Mouse (Mus musculus): ENCODE results near the gene Srarp. TPM values are rescaled to one million over a fixed set of nuclear protein-coding genes. Genes with fewer than 3 reads are reported as not detected.
A peak's percentile ranks its signal among the peaks of the same experiment; 100 is the strongest.

The Srarp gene
- 1 to 10 TPM in 1 of 2 experiments, under 1 TPM in 1; 0.67 to 1.6 TPM for total RNA-seq (2021)

DNA sequence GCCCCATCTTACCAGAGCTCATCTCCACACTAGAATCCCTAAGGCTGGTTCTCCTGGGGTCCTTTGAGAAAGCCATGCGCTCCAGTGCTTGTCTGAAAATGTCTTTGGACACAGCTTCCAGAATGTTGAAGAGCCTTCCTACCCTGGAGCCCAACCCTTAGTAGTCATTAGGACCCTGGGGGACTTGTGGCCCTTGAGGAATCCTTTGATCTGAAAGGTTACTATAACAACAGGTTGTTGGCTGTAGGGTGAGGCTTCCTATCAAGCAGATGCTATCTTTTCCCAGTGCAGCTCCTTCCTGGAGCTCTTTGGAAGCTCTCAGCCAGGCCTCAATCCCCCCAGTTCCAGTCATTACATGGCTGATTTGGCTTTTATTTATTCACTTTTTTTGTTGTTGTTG, at the start of gene Srarp:
Gene Srarp, minus strand, starts transcription at position 132 of the 400 bp plus-strand sequence.
- intact Hi-C loops (cut with DNase I) = no loop called here
- DNase-seq = no peak

DNA sequence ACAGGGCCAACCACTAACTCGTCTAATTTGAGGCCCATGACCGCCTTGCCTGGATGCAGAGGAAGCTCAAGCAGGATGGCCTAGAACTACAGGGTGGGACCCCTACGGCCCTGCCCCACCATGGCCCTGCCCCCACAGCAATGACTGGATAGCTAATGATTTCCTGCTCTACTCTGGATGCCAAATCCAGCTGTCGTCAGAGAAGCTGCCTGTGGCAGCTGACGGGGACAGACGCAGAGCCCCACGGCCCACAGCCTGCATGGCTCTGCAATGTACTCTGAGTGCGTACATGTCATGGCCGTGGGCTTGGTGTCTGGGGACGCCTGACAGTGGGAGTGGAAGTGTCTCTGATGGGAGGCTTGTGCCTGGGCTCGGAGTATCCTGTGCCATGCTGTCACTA, 48.2 kb upstream of the Srarp start:
- intact Hi-C loops (cut with DNase I) = loop anchor here (5.0 kb wide), 1 partner anchor 93 kb away; no protein-coding TSS in a partner anchor
- DNase-seq = no peak

DNA sequence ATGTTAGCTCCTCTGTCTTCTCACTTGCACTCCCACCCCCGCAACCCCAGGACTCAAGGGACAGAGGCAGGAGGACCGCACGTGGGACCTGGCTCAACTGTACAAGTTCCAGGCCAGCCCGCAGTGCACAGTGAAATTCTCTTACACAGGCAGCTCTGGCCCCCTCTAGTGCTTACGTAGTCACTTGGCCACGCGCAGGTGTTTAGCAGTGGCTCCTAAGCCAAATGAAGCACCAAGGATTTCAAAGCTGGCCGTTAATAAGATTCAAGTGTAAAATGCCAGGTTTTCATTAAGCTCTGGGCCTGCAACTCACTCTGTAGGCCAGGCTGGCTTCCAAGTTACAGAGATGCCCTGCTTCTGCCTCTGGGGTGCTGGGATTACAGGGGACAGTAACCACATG, 43.5 kb upstream of the Srarp start:
- DNase-seq = no peak
- intact Hi-C loops (cut with DNase I) = no loop called here

DNA sequence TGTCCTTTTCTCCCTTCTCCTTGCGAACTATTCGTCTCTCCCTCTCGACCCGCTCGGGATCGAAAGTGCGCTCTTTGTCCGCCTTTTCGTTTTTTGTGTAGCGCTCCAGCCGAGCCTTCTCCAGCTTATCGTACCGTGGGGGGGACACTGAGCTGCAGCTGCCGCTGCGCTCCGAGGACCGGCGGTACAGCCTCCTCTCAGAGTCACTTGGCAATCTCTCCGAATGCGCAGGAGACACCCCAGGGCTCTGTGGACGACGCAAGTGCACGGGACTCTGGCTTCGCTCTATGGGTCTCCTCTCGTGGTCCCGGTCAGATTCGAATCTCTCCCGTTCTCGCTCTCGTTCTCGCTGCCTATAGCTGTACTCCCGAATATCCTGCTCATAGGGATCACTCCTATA, 42.9 kb upstream of the Srarp start:
- no peak for DNase-seq
- intact Hi-C loops (cut with DNase I) = no loop called here

DNA sequence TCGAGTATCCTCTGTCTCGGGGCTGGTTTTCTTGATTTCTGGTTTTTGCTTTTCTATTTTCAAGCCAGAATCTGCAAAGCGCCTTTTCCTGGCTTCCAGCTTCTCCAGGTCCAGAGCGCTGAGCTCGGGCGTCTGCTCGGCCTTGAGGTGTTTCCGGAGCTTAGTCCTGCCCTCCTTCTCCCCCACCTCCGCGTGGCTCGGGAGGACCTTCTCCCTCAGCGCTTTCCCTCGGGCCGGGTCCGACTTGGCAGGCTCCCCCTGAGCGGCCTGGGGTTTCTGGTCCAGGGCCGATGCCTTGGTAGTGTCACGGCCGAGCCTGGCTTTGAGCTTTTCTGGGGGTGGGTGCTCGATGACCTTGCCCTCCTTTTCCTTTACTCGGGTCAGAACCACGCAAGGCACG, 42.3 kb upstream of the Srarp start:
- intact Hi-C loops (cut with DNase I) = no loop called here
- no peak for DNase-seq

DNA sequence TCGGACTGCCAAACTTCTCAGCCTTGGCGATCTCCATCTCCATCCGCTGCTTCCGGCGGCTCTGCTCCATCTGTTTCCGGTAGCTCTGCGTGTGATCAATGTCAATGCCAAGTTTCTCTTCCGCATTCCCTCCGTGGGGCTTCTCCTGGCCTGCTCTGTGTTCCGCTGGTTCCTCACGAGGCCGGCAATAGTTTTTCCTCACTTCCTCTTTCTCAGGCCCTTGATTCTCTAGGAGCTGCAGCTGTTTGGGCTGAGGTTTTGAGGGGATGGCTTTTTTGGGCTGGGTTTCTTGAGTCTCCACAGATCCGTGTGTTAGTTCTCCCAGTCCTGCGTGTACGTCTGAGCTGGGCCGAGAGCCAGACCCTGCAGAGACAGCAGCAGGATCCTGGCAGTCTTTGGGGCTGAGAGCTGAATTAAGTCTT, 41.8 kb upstream of the Srarp start:
- peak; percentile 40 to 48 for DNase-seq
- intact Hi-C loops (cut with DNase I) = no loop called here

DNA sequence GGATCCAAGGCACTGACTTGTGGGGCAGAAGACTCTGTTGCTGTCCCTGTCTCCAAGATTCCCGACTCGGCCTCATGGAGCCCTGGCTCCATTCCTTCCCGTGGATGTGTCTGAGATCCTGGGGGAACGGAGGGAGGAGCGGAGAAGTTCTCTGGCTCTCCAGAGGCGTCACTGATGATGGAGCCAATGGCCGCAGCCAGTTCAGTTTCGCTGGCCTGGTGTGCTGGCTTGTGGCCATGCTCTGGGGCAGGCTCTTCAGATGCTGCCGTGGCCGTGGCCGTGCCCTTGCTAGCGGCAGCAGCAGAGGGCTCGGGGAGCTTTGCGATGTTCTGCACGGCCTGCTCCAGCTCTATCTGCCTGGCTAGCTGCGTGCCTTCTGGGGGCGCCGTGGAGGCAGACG, 38.5 kb upstream of the Srarp start:
- intact Hi-C loops (cut with DNase I) = no loop called here
- no peak for DNase-seq

DNA sequence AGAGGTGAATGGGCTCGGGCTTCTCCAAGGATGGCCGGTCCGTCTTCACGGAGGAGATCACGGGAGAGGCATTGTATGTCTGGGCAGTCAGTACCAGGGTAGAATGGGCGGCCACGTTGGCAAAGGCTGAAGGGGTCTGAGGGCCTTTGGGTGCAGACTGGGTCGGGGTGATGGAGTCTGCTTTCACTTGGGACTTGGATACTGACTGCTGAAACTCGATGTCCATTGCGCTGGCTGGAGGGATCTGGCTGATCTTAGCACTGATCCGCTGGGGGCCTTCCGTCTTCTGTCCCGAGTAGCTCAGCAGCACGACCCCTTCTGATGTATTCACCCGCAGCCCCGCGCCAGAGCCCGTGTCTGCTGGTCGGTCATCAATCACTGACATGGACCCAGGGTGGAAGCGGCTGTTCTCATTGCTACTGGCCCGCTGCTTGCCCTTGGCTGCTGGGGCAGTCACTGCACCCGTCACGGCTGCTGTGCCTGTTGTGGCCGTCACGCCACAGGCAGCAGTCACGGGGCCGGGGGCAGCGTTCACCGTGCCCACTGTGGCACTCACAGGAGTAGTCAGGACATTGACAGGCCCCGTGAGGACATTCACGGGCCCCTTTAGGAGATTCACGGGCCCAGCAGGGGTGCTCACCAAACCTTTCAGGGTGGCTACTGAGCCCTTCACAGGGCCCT, 36.9 kb upstream of the Srarp start:
- intact Hi-C loops (cut with DNase I) = no loop called here
- DNase-seq = no peak

DNA sequence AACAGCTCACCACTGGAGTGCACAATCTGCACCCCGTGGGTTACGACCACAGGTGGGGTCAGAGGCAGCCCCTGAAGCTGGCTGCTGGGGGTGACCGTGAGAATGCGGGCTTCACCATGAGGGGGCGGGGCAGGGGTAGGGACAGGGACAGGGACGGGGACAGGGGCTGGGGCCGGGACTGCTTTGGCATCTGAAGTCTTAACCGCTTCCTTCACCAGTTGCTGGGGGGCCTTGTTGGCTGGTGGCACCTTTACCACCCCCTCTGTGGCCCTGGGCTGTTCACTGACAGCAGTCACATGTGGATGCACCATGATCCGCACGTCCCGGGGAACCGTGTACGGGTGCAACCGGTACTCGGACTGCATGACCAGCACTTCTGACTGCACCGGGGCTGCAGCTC, 35.6 kb upstream of the Srarp start:
- intact Hi-C loops (cut with DNase I) = no loop called here

DNA sequence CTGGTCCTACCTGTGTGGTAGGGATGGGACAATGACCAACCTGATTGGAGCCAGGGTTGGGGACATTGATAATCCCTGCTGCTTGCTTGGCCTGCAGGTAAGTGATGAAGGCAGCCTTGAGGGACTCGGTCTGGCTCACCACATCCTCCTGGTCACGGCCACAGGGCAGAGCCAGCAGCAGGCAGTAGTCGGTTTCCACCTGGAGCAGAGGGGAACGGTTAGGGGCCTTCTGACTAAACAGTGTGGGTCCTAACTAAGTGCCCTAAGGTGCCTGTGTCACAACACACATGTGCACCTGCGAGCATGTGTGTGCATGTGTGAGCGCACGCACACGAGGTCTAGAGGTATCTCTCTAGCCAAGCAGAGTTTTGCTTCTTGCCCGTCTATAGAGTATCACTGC, 33.4 kb upstream of the Srarp start:
- intact Hi-C loops (cut with DNase I) = no loop called here
- no peak for DNase-seq

More for the DNA sequence above, 35.6 kb upstream of the Srarp start:
- DNase-seq = no peak

DNA sequence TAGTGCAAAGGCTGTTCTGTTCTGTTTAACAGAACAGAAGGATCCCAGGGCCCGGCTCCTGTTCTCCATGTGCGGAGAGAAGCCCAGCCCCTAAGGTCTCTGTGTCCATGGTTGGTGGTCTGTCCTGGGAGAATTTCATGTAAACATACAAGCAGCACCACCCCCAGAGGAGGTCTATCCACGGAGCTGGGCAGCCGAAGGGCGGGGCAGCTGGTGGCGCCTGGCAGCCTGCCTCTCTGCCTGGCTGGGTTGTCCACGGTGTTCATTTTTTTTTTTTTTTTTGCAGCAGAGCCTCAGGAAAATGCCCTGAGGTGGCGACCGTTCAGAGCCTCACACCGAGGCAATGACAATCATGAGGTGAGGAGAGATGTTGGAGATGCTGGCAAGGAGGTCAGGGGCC, 32.7 kb upstream of the Srarp start:
- DNase-seq = no peak
- intact Hi-C loops (cut with DNase I) = no loop called here

DNA sequence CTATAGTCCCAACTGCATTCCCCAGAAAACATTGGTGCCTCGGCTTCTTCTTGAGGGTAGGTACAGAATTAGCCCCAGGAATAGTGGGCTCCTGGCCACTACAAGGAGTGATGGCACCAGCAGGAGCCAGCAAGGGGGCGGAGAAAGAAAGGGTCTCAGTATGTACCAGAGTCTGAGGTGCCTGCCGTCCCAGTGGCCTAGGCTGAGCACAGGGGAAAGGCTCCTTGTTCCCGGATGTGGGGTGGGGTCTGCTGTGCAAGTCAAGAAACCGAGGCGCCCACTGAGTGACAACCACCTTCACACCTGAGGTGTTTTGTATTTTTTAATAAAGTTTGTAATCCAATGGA, 31.6 kb upstream of the Srarp start:
- no peak for DNase-seq
- intact Hi-C loops (cut with DNase I) = no loop called here

DNA sequence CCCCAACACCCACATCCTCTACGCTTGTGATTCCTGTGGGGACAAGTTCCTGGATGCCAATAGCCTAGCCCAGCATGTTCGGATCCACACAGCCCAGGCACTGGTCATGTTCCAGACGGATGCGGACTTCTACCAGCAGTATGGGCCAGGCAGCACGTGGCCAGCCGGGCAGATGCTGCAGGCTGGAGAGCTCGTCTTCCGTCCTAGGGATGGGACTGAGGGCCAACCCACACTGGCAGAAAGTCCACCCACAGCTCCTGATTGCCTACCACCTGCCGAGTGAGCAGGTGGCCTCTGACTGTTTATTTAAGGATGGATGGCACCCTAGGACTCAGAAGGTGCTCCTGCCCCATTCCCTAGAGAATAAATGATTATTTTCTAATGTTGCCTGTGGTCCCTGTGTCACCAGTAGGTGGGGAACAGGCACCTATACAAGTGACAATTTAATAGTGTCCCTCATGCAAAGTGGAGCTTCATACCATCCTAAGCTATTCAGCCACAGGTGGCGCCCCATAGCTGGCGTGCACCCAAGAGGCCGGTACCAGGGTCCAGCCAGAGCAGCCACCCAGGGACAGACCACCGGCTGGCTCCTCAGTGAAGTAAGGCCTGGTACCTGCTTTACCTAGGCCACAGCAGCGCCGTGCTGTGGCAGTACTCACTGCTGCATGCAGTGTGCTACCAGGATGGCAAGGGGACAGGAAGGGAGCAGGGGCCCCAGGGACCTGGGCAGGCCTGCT, 31.1 kb upstream of the Srarp start:
- intact Hi-C loops (cut with DNase I) = no loop called here
- no peak for DNase-seq

DNA sequence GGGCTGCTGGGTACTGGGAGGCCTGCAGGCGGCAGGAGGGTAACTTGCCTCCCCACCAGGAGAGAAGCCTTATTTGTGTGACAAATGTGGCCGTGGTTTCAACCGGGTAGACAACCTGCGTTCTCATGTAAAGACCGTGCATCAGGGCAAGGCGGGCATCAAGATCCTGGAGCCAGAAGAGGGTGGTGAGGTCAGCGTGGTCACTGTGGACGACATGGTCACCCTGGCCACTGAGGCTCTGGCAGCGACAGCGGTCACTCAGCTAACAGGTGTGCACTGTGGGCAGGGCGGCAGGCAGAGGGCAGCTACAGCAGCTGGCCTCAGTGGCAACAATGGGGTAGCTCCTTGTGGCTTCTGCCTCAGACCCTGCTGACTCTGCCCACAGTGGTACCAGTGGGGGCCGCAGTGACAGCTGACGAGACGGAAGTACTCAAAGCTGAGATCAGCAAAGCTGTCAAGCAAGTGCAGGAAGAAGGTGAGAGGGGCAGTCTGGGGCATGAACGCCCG, 30.4 kb upstream of the Srarp start:
- DNase-seq = no peak
- intact Hi-C loops (cut with DNase I) = no loop called here

DNA sequence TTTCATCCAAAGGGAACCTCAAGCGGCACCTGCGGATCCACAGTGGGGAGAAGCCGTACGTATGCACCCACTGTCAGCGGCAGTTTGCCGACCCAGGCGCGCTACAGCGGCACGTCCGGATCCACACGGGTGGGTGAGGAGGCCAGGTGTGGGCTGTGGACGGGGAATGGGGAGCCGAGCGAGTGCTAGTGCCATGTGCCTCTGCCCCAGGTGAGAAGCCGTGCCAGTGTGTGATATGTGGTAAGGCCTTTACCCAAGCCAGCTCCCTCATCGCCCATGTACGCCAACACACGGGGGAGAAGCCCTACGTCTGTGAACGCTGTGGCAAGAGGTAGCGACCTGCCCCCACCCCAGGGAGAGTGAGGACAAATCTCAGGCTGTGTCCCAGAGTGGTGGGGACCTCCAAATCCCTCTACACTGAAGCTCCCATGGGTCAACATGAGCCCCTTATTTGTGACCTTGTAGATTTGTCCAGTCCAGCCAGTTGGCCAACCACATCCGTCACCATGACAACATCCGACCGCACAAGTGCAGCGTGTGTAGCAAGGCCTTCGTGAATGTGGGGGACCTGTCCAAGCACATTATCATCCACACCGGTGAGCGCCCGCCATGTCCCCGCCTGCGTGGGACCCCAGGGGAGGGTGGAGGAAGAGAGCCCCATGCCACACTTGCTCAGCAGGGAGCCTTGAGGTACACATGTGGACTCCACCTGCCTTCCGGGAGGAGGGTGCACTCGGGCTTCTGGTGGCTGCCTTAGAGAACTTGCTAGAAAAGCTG, 29.8 kb upstream of the Srarp start:
- DNase-seq = no peak
- intact Hi-C loops (cut with DNase I) = no loop called here

DNA sequence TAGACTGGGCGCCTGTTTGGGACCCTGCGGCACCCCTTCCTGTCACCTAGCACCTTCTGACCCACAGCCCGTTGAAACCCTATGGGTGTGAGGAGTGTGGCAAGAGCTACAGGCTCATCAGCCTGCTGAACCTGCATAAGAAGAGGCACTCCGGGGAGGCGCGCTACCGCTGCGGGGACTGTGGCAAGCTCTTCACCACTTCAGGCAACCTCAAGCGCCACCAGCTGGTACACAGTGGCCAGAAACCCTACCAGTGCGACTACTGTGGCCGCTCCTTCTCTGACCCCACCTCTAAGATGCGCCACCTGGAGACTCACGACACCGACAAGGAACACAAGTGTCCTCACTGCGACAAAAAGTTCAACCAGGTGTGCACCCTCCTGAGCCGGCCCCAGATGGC, 28.8 kb upstream of the Srarp start:
- intact Hi-C loops (cut with DNase I) = no loop called here
- DNase-seq = no peak

DNA sequence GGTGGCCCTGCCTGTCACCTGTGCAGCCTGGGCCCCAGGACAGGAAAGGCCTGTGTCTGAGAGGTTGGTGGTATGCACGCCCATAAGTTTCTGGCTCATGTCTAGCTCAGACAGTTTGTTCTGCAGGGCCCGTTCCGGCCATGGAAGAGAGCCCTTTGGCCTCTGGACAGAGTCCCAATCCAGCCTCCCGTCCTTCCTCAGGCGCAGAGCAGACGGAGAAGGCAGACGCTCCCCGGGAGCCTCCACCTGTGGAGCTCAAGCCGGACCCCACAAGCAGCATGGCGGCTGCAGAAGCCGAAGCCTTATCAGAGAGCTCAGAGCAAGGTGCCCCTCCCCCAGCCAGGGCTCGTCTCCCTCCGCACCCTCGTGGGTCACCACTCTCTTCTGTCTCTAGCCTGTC, 27.6 kb upstream of the Srarp start:
- no peak for DNase-seq
- intact Hi-C loops (cut with DNase I) = no loop called here

DNA sequence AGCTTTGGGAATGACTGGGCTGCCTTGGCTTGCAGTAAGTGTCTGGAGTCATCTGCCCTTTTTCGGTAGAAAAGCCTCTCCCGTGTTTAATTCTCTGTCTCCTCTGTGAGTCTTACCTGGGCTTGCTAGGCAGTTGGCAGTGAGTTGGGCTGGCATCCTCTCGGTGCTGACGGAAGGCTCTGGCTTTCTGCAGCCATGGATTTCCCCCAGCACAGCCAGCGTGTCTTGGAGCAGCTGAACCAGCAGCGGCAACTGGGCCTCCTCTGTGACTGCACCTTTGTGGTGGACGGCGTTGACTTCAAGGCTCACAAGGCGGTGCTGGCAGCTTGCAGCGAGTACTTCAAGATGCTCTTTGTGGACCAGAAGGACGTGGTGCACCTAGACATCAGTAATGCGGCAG, 25.7 kb upstream of the Srarp start:
- intact Hi-C loops (cut with DNase I) = no loop called here
- DNase-seq = no peak

DNA sequence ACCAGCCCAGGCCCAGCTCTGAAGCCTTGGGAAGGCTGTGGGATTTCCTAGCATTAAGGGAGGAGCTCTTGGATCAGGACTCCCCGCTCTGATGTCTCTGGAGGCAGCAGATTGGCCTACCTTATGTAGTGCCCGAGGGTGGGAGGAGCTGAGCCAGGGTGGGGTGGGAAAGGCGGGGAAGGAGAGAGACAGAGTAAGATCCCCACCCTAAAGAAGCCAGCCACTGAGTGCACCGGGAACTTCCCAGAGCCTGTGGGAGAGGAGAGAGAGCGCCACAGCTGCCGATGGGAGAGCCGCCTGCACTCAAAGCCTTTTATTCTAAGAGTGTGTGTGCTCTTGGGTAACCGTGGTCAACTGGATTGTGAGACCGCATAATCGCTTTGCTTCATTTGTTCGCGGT, 25.2 kb upstream of the Srarp start:
- no peak for DNase-seq
- intact Hi-C loops (cut with DNase I) = no loop called here

DNA sequence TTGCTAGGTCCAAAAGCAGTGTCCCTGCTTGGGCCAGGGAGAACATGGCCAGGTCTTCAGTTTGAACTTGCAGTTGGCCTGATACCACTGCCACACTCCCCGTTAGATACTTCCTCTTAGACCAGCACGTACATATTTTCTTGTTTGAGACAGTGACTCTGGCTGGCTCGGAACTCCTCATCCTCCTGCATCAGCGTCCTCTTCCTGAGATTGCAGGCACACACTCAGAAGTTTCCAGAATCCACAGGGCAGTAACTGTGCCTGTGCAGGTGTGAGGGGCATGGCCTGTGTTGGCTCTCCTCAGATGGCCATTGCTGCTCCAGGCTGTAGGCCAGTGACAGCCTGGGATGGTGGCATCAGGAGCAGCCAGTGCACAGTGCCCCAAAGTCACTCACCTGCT, 24.6 kb upstream of the Srarp start:
- intact Hi-C loops (cut with DNase I) = no loop called here
- no peak for DNase-seq

DNA sequence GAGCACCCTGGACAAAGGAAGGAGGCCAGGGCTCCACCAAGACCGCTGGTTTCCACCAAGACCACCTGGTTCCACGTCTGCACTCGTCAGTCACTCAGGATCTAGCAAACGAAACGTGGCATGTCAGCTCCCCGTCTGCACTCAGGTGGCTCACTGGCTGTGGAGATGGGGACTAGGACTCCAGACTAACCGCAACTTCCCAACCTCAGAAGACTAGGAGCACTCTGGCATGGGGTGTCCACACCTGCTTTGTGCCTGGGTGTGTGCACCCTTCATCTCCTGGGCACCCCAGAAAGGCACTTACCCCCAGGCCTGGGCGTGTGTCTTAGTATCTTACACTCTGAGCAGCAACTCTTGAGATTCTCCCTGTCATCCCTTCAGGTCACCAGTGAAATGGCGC, 23.9 kb upstream of the Srarp start:
- no peak for DNase-seq
- intact Hi-C loops (cut with DNase I) = loop anchor here (2.0 kb wide), 1 partner anchor 35 kb away; no protein-coding TSS in a partner anchor

All from heart, postnatal 36 days (tissue).